Mouse (Mus musculus): ENCODE measurements around the gene Dynlrb2. TPM values are rescaled to one million over a fixed set of nuclear protein-coding genes. Genes with fewer than 3 reads are reported as not detected.

The Dynlrb2 gene
- polyA plus RNA-seq, 1 experiment from 2014 or later = 78.6 TPM

DNA sequence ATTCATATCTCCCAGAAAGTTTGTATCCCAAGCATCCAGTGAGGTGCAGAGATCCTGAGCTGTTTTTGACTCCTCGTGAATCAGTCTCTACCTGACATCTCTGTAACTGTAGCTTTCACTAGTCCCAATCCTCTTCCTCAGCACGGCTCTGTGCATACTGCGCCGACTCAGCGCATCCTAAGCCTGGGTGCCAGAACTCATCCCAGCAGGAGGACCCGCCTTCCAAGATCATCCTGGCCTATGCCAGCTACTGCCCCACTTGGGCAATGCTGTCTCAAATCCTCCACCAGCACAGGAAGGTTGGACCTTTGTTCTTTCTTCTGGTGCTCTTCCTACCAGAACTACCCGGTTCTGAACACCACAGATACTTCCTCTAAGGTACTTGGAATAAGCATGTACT, 20.1 kb downstream of the Dynlrb2 start:
- Histone ChIP-seq H3K36me3 (ENCODE audit: control insufficient read depth, insufficient read depth, low read length) (no peaks in the 10 kb centered on the region), H3K9me3 (ENCODE audit: control insufficient read depth, low read length) (no peaks in the 10 kb centered on the region), H3K4me2 (ENCODE audit: low read depth, low read length) (no peak overlapping the region), H3K9ac (ENCODE audit: low read length) (no peak overlapping the region), H3K4me1 (replicated peaks; ENCODE audit: control insufficient read depth, insufficient read depth, low read length) (no peaks in the 10 kb centered on the region), H3K27me3 (ENCODE audit: control insufficient read depth, insufficient read depth, low read depth, low read length) (no peaks in the 10 kb centered on the region), H3K4me3 (ENCODE audit: low read length) (no peak overlapping the region), H3K27ac (ENCODE audit: low read length) (no peak overlapping the region)
- no peak for ATAC-seq (ENCODE audit: low read depth)
- 81% methylated on average over 7 of the region's 7 CpGs for WGBS

DNA sequence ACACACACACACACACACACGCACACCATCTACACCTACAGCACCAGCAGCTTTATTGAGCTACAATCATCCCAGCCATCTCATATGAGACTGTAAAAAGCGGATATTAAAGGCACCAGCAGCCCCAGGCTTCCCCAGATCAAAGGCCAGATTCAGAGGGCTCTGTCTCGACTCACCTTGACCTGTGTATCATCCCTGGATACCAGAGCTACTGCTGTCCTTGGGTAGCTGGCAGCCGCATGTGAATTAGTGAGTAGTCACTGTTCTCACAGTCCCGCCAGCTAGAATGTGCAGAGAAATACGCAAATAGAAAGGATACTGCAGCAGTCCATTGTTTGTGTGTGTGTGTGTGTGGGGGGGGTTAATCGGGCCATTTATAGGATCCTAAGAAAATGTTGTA, 24.0 kb downstream of the Dynlrb2 start:
- Histone ChIP-seq H3K9me3 (ENCODE audit: control insufficient read depth, low read length) (0 out of 2 replicates have a peak, but pooled peaks cover 3% of the 10 kb centered on the region), H3K27me3 (ENCODE audit: control insufficient read depth, insufficient read depth, low read depth, low read length) (no peaks in the 10 kb centered on the region)

DNA sequence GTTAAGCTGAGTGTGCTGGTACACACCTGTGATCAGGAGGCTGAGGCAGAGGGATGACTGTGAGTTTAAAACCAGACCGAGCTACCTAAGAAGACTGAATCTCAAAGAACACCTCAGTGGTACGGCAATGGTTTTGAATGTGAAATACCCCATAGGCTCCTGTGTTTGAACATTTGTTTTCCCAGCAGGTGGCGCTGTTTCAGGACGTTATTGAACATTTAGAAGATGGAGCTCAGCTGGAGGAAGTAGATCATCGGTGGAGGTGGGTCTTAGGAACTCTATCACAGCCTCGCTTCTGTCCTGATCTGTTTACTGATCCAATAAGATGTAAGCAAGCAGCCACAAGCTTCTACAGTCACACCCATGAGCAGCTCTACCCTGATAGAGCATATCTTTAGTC, 28.3 kb downstream of the Dynlrb2 start:
- H3K4me1 ChIP-seq (replicated peaks; ENCODE audit: control insufficient read depth, insufficient read depth, low read length) = no peaks in the 10 kb centered on the region
- no peak overlapping the region for H3K4me2 ChIP-seq (ENCODE audit: low read depth, low read length)
- H3K27ac ChIP-seq (ENCODE audit: low read length) = no peak overlapping the region
- H3K9ac ChIP-seq (ENCODE audit: low read length) = no peak overlapping the region
- H3K27me3 ChIP-seq (ENCODE audit: control insufficient read depth, insufficient read depth, low read depth, low read length) = no peaks in the 10 kb centered on the region
- no peaks in the 10 kb centered on the region for H3K36me3 ChIP-seq (ENCODE audit: control insufficient read depth, insufficient read depth, low read length)
- ATAC-seq (ENCODE audit: low read depth) = no peak
- H3K9me3 ChIP-seq (ENCODE audit: control insufficient read depth, low read length) = 0 out of 2 replicates have a peak, but pooled peaks cover 3% of the 10 kb centered on the region
- no peak overlapping the region for H3K4me3 ChIP-seq (ENCODE audit: low read length)
- 71% methylated on average over 6 of the region's 6 CpGs for WGBS

More for the DNA sequence above, 24.0 kb downstream of the Dynlrb2 start:
- Histone ChIP-seq H3K36me3 (ENCODE audit: control insufficient read depth, insufficient read depth, low read length) (no peaks in the 10 kb centered on the region), H3K27ac (ENCODE audit: low read length) (no peak overlapping the region), H3K4me2 (ENCODE audit: low read depth, low read length) (no peak overlapping the region), H3K4me1 (replicated peaks; ENCODE audit: control insufficient read depth, insufficient read depth, low read length) (no peaks in the 10 kb centered on the region), H3K9ac (ENCODE audit: low read length) (no peak overlapping the region), H3K4me3 (ENCODE audit: low read length) (no peak overlapping the region)
- WGBS = 78% methylated on average over 7 of the region's 7 CpGs
- ATAC-seq (ENCODE audit: low read depth) = no peak

DNA sequence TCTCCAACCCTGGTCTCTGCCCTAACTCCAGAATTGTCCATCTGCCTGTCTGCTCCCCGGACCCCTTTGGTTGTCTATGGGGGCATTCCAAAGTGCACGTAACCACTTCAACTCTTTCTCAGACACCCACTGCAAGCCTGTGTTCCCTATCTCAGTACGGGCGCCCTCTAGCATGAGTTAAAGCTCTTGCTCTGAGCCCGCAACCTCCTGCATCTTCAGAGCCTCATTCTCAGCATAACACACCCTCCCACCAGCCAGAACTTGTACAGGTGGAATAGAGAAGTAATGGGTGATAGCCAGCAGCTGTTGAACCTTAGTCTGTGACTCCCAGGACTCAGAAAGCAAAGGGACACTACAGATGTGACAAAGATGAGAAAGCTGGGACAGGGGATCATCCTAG, 32.0 kb downstream of the Dynlrb2 start:
- no peaks in the 10 kb centered on the region for H3K4me1 ChIP-seq (replicated peaks; ENCODE audit: control insufficient read depth, insufficient read depth, low read length)
- no peak for ATAC-seq (ENCODE audit: low read depth)
- H3K9ac ChIP-seq (ENCODE audit: low read length) = no peak overlapping the region
- H3K27ac ChIP-seq (ENCODE audit: low read length) = no peak overlapping the region
- no peak overlapping the region for H3K4me2 ChIP-seq (ENCODE audit: low read depth, low read length)
- H3K27me3 ChIP-seq (ENCODE audit: control insufficient read depth, insufficient read depth, low read depth, low read length) = no peaks in the 10 kb centered on the region
- WGBS = 72% methylated on average over 5 of the region's 5 CpGs
- no peak overlapping the region for H3K4me3 ChIP-seq (ENCODE audit: low read length)
- H3K9me3 ChIP-seq (ENCODE audit: control insufficient read depth, low read length) = 0 out of 2 replicates have a peak, but pooled peaks cover 3% of the 10 kb centered on the region
- H3K36me3 ChIP-seq (ENCODE audit: control insufficient read depth, insufficient read depth, low read length) = no peaks in the 10 kb centered on the region

DNA sequence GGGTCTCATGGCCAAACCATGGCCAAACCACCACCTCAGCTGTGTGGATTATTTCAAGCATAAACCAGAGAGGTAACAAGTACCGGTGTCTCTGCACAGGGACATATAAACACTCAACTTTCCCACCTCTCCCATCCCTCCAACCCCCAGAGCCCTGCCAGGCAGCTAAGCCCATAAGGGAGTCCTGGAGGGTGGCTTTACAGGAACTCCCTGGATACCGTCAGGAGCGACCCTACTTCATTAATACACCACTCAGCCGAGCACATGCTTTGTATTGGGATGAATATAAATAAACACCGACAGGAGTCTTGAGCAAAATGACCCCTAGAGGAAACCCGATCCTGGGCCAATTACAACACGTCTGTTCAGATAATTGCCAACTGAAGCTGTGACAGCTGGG, 34.0 kb downstream of the Dynlrb2 start:
- 32% methylated on average over 7 of the region's 7 CpGs for WGBS
- H3K4me2 ChIP-seq (ENCODE audit: low read depth, low read length) = no peak overlapping the region
- no peaks in the 10 kb centered on the region for H3K36me3 ChIP-seq (ENCODE audit: control insufficient read depth, insufficient read depth, low read length)
- no peak overlapping the region for H3K27ac ChIP-seq (ENCODE audit: low read length)
- no peak for ATAC-seq (ENCODE audit: low read depth)
- no peaks in the 10 kb centered on the region for H3K4me1 ChIP-seq (replicated peaks; ENCODE audit: control insufficient read depth, insufficient read depth, low read length)
- no peaks in the 10 kb centered on the region for H3K27me3 ChIP-seq (ENCODE audit: control insufficient read depth, insufficient read depth, low read depth, low read length)
- H3K4me3 ChIP-seq (ENCODE audit: low read length) = no peak overlapping the region
- no peak overlapping the region for H3K9ac ChIP-seq (ENCODE audit: low read length)
- H3K9me3 ChIP-seq (ENCODE audit: control insufficient read depth, low read length) = no peaks in the 10 kb centered on the region

DNA sequence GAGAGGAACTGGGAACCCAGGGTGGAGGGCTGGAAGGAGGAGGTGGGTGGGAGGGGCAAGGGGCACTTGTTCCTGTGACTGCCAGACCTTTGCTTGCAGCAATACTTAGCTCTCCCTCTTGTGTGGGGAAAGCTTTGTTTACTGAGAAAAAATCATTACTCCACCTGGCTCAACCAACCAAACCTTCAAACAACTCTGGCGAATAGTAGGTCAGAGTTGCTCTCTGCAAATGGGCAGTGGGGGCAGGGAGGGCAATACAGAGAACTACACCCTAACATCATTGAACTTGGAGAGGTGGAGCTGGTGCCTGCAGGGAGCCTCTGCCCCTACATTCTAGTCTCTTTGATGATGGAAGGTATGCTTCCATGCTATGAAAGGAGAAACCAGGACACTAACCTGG, 35.4 kb downstream of the Dynlrb2 start:
- no peaks in the 10 kb centered on the region for H3K36me3 ChIP-seq (ENCODE audit: control insufficient read depth, insufficient read depth, low read length)
- no peak for ATAC-seq (ENCODE audit: low read depth)
- 78% methylated on average over 1 of the region's 1 CpGs for WGBS
- no peak overlapping the region for H3K9ac ChIP-seq (ENCODE audit: low read length)
- H3K9me3 ChIP-seq (ENCODE audit: control insufficient read depth, low read length) = no peaks in the 10 kb centered on the region
- no peaks in the 10 kb centered on the region for H3K27me3 ChIP-seq (ENCODE audit: control insufficient read depth, insufficient read depth, low read depth, low read length)
- H3K4me1 ChIP-seq (replicated peaks; ENCODE audit: control insufficient read depth, insufficient read depth, low read length) = no peaks in the 10 kb centered on the region
- no peak overlapping the region for H3K4me3 ChIP-seq (ENCODE audit: low read length)
- H3K4me2 ChIP-seq (ENCODE audit: low read depth, low read length) = no peak overlapping the region
- no peak overlapping the region for H3K27ac ChIP-seq (ENCODE audit: low read length)

DNA sequence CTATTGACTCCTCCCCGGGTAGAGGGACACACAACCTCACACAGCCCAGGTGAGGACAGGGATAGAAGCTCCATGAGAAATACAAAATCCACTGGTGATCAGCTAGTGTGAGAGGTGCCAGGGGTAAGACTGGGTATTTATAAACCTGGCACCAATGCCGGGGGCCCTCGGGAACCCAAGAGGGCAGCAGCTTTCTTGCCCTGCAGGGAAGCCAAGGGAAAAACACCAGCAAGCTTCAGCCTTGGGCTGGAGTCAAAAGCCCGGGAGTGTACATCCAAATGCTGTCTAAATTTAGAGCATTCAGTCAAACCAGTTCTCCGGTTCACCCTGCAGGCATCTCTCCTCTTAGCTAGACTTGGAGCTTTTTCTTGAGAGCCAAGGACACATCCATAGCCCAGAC, 38.1 kb downstream of the Dynlrb2 start:
- H3K27ac ChIP-seq (ENCODE audit: low read length) = no peak overlapping the region
- WGBS = 76% methylated on average over 5 of the region's 5 CpGs
- no peak overlapping the region for H3K4me2 ChIP-seq (ENCODE audit: low read depth, low read length)
- H3K9ac ChIP-seq (ENCODE audit: low read length) = no peak overlapping the region
- ATAC-seq (ENCODE audit: low read depth) = no peak
- H3K36me3 ChIP-seq (ENCODE audit: control insufficient read depth, insufficient read depth, low read length) = no peaks in the 10 kb centered on the region
- H3K4me1 ChIP-seq (replicated peaks; ENCODE audit: control insufficient read depth, insufficient read depth, low read length) = no peaks in the 10 kb centered on the region
- no peaks in the 10 kb centered on the region for H3K27me3 ChIP-seq (ENCODE audit: control insufficient read depth, insufficient read depth, low read depth, low read length)
- H3K4me3 ChIP-seq (ENCODE audit: low read length) = no peak overlapping the region
- H3K9me3 ChIP-seq (ENCODE audit: control insufficient read depth, low read length) = no peaks in the 10 kb centered on the region

DNA sequence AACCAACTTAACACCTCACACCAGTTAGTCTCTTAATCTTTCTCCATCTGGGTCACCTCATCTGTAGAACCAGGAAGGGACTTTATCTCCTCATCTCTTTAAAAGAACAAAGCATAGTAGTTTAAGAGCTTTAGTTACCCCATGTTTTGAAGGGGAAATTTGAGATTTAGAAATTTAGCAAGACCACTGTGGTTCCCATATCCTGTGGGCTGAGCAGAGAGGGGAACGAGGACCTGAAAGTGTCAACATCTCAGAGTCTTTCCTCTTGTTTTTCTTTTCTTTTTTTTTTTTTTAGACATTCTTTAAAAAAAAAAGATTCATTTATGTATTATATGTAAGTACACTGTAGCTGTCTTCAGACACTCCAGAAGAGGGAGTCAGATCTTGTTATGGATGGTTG, 38.6 kb downstream of the Dynlrb2 start:
- H3K27me3 ChIP-seq (ENCODE audit: control insufficient read depth, insufficient read depth, low read depth, low read length) = no peaks in the 10 kb centered on the region
- H3K9ac ChIP-seq (ENCODE audit: low read length) = no peak overlapping the region
- H3K4me3 ChIP-seq (ENCODE audit: low read length) = no peak overlapping the region
- 69% methylated on average over 1 of the region's 1 CpGs for WGBS
- no peaks in the 10 kb centered on the region for H3K9me3 ChIP-seq (ENCODE audit: control insufficient read depth, low read length)
- no peak for ATAC-seq (ENCODE audit: low read depth)
- H3K36me3 ChIP-seq (ENCODE audit: control insufficient read depth, insufficient read depth, low read length) = no peaks in the 10 kb centered on the region
- no peaks in the 10 kb centered on the region for H3K4me1 ChIP-seq (replicated peaks; ENCODE audit: control insufficient read depth, insufficient read depth, low read length)
- no peak overlapping the region for H3K27ac ChIP-seq (ENCODE audit: low read length)
- no peak overlapping the region for H3K4me2 ChIP-seq (ENCODE audit: low read depth, low read length)

DNA sequence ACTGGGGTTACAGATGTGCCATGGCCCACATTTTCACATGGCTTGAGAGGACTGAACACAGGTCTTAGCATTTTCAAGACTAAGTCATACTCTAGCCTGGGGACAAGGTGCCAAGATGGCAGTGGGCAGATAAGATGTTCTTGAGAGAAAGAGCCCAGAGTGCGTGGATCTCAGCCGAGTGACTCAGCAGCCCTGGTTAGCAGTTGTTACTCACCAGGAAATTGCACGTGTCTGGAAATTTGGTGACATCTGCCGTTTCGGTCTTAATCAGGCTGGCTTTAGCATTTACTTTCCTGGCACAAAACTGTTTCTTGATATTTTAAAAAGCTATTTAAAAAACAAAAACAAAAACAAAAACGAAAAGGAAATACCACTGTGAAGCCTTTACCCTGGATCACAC, 47.5 kb downstream of the Dynlrb2 start:
- Histone ChIP-seq H3K27ac (ENCODE audit: low read length) (no peak overlapping the region), H3K9me3 (ENCODE audit: control insufficient read depth, low read length) (no peaks in the 10 kb centered on the region), H3K36me3 (ENCODE audit: control insufficient read depth, insufficient read depth, low read length) (no peaks in the 10 kb centered on the region), H3K9ac (ENCODE audit: low read length) (no peak overlapping the region), H3K4me3 (ENCODE audit: low read length) (no peak overlapping the region), H3K4me1 (replicated peaks; ENCODE audit: control insufficient read depth, insufficient read depth, low read length) (no peaks in the 10 kb centered on the region), H3K4me2 (ENCODE audit: low read depth, low read length) (no peak overlapping the region), H3K27me3 (ENCODE audit: control insufficient read depth, insufficient read depth, low read depth, low read length) (no peaks in the 10 kb centered on the region)
- WGBS = 78% methylated on average over 6 of the region's 6 CpGs
- ATAC-seq (ENCODE audit: low read depth) = no peak

DNA sequence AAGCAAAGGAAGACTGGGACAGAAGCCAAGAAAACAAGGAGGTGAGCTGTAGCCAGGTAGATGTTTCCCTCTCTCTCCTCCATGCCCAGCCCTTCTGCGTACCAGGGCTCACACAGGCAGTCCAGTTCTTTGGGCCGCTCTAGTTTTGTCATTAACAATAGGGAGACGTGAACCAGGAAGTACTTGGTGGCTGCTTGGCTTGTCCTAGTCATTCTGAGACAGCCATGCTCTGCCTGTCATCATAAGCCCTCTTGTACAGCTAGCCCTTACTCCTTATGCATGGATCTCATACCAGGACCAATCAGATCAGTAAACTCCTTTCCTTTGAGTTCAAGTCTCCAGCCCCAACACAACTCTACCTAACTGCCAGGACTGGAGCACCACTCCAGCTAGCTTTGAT, 48.0 kb downstream of the Dynlrb2 start:
- Histone ChIP-seq H3K9ac (ENCODE audit: low read length) (no peak overlapping the region), H3K27me3 (ENCODE audit: control insufficient read depth, insufficient read depth, low read depth, low read length) (no peaks in the 10 kb centered on the region), H3K4me1 (replicated peaks; ENCODE audit: control insufficient read depth, insufficient read depth, low read length) (no peaks in the 10 kb centered on the region), H3K36me3 (ENCODE audit: control insufficient read depth, insufficient read depth, low read length) (no peaks in the 10 kb centered on the region), H3K27ac (ENCODE audit: low read length) (no peak overlapping the region), H3K4me2 (ENCODE audit: low read depth, low read length) (no peak overlapping the region), H3K4me3 (ENCODE audit: low read length) (no peak overlapping the region), H3K9me3 (ENCODE audit: control insufficient read depth, low read length) (no peaks in the 10 kb centered on the region)
- ATAC-seq (ENCODE audit: low read depth) = no peak
- WGBS = 68% methylated on average over 3 of the region's 3 CpGs

All from lung, embryonic 16.5 days (tissue).